Mouse (Mus musculus) urinary bladder, postnatal 25 days (tissue): Measurements from ENCODE around the gene Cyp11a1.

Source experiments
- DNase-seq: peaks from one replicate; pipeline ENCODE4 v3.0.0; 2022; ENCODE audit warnings: low spot score

The Cyp11a1 gene

DNA sequence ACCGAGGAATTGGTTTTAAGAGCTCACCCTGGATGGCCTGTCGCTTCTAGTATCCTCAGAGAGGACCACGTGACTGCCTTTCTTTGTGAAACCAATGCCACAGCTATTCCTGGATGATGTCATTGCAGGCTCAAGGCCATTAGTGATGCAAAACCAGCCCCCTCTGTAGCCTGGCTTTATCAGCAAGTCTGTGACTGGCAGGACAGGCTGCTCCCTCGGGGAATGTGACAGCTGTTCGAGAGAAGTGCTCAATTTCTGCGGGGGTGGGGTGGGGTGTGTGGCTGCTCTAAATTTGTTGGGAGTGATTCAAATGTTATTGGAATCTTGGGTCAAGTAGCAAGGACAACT, 2.8 kb downstream of the Cyp11a1 start:
- DNase-seq, result no peak

DNA sequence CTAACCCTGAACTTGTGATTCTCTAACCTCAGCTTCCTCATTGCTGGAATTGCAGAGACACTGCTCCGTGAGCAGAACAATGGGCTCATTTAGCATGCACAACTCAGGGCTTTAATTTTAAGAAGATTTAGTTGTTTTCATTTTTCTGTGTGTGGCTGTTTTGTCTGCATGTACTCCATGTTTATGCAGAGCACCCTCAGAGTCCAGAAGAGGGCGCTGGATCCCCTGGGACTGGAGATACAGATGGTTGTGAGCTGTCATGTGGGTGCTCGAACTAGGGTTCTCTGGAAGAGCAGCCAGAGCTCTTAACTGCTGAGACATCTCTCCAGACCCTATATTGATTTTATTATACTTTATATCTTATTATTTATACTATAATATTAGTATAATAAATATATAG, 3.4 kb downstream of the Cyp11a1 start:
- DNase-seq, result no peak

DNA sequence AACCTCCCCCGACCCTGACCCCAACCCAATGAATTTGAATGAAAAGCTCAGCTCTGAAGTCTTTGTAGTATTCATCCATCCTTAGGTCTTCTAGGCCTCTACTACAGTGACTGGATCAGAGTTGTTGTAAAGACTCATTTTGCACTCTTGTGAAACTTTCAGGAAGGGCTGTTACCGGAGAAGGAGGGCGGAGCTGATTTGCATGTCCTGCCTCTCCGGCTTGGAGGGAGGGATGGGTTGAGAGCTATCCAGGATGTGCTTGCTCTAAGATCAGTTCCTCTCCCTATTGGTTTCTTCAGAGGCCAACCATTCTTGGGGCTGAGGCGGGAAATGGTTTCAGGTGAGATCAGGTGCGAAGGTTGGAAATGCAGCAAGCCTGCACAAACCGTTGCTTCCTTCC, 4.8 kb downstream of the Cyp11a1 start:
- DNase-seq, result no peak

DNA sequence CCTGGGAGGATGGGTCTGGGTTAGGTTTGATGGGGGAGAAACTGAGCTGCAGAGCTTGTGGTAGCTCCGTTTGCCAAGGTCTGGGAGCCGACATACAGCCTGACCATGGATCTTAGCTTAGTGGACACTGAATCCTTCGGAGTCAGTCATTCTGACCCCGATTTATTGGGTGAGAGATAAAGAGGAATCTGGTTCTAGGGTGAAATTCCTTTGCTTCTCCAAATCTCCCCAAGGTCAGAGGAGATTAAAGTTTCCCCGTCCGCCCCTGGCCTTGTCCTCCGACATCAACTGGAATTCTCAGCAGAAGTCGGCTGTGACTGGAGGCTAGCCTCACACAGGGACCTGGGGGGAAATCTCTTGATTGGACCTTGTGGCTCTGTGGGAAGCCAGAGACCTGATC, 5.3 kb downstream of the Cyp11a1 start:
- no peak for DNase-seq

DNA sequence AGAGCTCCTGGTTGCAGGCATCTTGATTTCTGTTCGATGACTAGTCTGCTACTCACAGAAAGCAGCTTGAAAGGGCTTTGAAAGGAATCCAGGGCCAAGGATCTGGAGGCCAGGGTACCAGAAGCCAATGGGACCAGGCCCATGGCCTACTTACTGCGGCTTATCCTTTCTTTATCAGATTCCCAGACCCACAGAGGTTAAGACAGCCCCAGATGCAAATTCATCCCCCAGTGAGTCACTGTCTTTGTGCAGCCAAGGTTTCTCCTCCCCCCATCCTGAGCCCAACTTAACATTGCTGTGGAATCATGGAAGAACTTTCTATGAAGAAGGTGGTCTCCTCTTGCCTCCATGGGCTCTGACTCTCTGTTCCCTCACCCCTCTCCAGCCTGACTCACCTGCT, 6.3 kb downstream of the Cyp11a1 start:
- DNase-seq, result no peak

DNA sequence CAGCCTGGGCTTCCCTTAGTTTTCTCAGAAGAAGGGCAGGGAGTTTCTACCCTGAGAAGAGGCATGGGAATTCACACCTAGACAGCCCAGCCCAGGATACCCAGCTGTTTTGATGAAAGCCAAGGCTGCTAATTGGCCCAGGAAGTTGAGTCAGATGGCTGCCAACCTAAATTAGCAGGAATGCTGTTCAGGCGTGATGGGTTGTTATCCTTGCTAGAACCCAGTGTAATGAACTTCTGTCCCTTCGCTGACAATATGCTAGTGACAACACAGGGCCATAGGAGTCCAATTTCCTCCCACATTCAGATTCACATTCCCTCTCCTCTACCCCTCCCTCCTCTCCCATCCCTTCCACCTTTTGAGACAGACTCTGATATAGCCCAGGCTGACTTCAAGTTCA, 6.7 kb downstream of the Cyp11a1 start:
- DNase-seq, result no peak

DNA sequence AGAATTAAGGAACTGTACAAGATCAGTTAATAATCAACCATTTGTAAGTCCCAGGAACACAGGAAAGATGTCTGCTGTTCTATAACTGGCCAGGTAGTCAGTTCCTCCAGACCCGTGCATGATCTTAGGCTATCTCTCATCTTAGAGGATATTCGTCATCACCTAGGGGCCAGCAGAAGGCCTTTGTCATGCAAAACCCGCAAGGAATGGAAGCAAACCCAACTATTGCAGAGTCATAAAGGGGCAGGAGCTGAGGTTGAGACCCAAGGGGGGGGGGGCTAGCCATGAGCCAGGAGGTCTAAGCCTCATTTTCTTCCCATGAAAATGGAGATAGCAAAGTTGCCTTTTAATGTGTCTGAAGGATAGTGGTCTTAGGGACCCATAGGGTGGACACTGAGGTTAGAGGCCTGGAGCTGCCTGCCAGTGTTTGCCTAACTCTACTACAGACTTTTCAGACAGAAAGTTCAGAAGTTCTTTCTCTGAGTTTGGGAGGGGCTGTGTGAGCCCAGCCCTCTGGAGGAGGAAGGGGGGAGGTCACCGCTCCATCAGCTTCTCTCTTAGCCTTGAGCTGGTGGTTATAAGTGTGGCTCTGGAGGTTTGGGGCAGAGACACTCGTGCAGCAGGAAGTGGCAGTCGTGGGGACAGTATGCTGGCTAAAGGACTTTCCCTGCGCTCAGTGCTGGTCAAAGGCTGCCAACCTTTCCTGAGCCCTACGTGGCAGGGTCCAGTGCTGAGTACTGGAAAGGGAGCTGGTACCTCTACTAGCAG, 8.4 kb downstream of the Cyp11a1 start:
- no peak for DNase-seq

DNA sequence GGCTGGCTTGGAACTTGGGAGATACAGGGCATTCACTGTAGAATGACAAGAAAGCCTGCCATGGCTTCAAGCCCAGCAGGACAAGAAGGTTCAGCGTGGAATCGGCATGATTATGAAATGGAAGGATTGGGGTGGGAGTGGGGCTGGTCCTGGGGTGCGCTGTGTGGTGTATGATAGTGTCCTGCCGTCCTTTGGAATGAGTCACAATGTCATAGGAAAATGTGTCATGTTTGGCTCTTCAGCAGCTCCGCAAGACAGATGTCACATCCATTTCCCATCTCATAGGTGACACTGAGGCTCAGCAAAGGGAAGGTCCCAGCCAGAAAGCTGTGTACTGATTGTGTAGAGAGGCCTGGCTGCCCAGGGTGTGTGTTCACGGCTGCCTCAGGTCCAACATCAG, 9.6 kb downstream of the Cyp11a1 start:
- no peak for DNase-seq

DNA sequence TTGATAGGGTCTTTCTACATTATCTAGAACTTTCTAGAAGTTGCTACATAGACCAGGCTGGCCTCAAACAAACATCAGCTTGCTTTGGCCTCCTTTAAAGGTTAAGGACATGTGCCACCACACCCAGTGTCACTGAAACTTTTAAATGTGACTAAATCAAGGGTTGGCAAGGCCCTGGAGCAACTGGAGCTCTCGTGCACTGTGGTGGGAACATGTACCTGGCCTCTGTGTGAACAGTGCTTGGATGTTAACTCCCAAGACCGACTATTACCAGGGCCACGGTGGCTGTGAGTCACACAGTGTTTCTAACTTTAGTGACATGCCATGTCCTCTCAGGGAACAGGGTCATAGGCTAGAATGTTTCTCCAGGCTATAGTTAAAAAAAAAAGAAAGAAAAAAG, 10.8 kb downstream of the Cyp11a1 start:
- DNase-seq, result no peak

DNA sequence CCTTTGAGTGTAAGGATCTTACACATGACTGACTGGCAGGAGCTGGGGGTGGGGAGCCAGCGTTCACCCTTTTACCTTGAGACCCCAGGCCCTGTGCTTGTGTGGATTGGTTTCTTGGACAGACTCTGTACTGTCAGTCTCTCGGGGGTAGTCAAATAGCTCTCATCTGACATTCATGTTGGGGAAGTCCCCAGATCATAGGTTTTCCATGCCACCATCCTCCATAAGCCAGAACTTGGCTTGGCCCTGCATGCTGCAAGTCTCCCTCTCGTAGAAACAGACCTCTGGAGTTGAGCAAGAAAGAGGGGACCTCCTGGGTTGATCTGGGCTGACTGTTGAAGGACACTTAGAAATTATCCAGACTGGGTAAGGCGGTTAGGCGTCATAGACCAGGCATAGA, 12.2 kb downstream of the Cyp11a1 start:
- DNase-seq, result no peak

DNA sequence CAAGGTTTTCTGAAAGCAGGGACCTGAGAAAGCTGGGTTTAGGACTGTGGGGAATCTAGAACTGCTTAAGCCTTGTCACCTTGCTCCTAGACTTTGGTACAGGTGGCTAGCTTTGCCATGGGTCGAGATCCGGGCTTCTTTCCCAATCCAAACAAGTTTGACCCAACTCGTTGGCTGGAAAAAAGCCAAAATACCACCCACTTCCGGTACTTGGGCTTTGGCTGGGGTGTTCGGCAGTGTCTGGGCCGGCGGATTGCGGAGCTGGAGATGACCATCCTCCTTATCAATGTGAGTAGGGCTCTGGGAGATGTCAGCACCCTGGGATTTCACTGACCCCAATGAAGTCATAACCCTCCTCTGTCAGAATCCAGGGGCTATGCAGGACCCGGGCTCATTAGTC, 19.8 kb downstream of the Cyp11a1 start:
- DNase-seq, result no peak

DNA sequence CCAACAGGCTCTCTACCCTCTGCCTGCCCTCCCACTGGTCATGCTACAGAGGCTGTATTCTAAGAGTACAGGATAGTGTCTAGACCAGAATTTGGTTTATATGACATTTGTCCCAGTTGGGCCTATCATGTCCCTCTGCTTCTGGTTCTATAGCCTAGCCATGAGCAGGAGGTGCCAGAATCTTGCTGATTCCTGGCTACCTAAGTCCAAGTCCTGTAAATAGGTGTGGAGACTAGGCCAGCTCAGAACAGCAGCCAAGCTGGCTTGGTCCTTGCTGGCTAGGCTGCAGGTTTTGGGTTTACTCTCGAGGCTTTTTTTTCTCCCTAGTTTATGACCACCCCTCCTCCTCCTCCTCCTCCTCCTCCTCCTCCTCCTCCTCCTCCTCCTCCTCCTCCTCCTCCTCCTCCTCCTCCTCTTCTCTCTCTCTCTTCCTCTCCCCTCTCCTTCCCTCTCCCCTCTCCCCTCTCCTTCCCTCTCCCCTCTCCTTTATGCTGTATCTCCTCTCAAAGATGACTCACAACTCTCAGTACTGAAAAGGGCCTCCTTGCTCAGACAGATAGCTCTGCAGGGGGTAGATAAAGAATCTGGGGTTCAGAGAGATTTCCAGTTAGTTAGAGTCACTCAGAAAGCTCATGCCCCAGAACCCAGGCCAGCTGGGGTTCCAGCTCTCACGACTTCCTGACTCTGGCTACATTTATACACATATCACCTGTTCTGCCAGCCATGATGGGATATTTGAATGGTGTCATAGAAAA, 21.4 kb downstream of the Cyp11a1 start:
- no peak for DNase-seq

DNA sequence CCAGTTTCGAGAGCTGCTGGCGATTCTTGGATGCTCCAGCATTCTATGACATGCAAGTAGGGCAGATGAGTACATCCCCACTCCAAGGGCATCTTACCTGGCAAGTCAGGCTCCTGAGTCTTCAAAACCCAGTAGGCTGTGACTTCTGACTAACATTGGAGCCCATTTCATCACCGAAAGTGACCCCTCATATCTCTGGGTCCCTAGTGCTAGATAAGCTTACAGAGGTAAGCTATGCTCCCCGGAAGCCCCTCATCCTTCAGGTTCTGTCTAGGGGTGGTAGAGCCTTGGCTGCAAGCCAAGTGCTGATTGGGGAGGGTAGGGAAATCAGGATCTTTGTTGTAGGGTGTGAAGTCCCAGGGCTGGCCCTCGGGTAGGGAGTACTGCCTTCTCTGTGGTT, 22.6 kb downstream of the Cyp11a1 start:
- no peak for DNase-seq

DNA sequence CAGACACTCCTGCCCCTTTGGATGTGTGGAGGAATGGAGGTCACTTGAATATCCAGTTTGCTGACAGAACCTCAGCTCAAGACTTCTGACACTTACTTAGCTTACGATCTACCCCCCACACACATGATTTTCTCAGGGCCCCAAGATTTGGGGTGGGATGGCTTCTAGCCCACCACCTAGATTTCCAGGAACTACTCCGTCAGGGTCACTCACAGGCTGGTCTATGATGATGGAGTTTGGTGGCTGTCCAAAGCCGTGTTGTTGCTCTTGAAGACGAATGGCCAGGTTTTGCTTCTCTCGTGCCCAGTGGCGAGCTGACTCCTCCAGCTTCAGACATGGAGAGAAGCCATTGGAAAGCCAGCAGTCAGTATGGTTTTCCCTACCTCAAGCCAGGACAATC, 23.4 kb downstream of the Cyp11a1 start:
- no peak for DNase-seq

DNA sequence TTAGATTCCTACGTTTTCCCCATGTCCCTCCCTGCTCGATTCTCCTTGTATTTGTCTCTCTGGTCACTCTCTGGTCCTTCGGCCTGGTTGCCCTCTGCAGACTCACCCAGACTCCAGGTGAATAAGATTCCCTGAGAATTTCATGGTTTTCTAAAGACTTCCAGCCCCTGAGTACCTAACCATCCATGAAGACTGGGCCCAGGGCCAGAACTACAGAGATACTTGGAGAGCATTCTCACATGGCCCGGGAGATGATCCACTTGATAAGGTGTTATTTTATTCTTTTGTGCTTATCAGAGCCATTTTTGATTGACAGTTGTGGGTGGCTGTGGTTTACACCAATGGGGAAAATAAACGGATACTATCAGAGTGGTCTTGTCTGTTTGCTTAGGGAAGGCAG, 25.7 kb downstream of the Cyp11a1 start:
- no peak for DNase-seq

DNA sequence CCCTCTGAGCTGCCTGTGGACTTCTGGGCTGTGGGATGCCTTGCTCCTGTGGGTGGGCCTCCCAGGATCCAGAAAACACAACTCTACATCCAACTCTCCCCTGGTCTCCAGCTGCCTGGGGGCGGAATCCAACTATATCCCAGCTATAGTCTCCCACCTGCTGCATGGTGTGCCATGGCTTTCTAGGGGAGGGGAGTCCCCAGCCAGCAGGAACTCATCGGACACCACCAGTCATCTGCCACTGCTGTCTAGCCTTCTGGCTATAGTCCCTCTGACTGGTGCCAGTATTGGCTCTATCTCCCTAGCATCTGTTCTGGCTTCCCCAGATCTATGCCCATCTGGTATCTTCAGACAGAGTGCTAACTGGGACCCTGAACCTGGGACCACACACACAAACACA, 29.3 kb downstream of the Cyp11a1 start:
- DNase-seq, result no peak

DNA sequence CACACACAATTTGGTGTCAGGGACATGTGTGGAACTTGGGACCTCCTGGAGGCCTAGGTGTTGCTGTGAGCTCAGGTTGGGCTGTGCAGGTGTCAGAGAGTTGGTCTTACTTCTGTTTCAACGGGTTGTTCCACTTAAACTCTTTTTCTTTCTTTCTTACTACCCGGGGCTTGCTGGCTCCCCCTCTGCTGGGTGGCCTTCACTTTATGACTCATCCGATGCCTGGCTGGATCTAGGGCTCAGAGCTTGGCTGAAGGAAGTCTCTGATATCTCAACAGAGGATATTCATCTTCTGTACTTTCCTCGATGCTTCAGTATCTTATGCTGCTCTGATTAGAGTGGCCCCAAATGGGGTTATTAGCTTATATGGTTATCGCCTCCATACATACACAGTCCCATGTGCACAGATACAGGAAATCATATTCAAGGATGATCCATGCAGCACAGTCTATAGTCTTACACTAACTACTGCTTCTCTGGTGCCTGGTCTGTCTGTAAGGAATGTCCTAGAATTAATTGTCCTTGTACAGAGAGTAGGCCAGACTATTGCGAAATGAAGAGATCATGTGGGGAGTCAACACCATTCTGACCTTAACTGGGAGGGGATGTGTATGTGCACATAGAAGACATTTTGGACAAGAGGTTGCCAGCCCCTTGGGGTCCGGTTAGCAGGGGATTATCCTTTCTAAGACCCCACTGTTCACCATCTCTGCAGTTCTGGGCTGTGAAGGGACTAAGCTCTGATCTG, 29.9 kb downstream of the Cyp11a1 start:
- no peak for DNase-seq

DNA sequence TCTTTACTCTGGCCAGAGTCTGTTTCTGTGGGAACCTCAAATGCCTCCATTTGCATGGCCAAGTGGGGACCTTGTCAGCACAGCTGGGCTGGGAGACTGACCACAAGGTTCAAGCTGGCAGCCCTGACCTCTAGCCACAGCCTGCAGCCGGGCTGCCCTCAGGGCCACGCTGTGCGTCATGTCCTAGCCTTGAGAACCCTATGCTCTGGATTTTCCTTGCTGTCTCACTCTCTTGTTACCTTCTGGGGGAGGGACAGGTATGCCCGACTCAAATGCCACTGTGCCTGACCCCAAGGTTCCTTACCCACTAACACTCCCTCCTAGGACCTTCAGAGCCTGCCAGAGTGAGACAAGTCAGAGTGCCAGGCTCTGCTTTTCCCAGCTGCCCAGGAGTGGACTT, 30.8 kb downstream of the Cyp11a1 start:
- no peak for DNase-seq

DNA sequence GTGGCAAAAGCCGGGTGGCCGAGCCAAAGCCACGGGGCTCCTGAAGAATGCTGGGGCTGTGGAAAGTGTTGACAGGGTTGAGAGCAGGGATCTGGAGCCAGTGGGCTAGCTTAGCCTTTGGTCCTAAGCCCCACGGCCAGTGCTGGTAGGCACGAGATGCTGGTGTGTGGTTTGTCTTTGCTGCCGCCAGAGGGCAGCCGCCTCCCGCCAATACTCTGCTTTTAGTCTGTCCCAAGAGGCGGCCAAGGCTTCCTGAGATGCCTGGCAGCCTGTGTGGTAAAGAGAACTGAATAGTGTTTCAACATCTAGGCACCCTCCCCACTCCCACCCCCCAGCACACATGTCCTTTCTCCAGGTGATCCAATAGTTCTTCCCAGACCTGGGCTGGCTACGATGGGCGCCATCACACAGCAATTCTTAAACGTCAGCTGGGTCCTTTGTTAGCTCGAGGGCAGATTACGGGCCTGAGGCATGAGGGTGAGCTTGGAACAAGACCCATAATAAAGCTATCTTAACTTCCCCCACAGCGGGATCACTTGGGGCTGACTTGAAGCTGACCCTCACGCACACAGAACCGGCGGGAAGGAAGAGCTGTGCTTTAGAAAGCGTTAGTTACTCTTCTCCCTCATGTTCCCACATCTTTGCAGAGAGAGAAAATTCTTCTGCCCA, 32.4 kb downstream of the Cyp11a1 start:
- peak; percentile 67 for DNase-seq

DNA sequence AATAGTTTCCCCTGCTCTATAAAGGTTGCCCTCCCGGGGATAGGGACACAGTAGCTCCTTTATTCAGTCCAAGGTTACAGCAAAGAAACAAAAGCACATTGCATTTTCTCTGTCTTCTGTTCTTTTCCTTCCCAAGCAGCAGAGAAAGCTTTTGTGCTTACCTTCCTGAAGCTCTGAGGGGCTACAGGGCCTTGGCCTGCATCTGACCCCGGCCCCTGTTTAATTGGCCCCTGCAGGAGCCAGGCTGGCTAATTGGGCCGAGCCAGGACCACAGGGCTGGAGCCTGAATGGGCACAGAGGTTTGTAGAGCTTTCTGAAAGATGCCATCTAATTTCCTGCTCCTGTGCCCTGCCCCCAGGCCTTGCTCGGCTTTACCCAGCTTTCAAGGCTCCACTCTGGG, 34.8 kb downstream of the Cyp11a1 start:
- no peak for DNase-seq

DNA sequence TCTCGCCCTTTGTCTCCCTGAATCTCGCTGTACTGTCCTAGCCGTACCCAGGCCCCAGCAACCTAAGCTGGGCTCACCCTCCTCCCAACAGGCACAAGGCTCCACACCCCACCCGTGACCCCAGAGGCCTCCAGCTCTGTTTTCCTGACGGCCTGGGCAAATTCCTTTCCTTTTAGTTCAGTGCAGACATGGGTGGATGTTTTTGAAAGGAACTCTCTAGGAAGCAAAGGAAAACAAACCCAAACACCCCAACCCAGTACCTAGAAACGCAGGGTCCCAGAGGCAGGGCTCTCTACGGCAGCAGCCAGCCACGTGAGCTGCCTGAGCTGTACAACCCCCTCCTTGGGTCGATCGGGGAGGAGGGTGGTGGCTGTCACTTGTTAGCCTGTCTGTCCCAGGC, 36.2 kb downstream of the Cyp11a1 start:
- DNase-seq, result no peak

DNA sequence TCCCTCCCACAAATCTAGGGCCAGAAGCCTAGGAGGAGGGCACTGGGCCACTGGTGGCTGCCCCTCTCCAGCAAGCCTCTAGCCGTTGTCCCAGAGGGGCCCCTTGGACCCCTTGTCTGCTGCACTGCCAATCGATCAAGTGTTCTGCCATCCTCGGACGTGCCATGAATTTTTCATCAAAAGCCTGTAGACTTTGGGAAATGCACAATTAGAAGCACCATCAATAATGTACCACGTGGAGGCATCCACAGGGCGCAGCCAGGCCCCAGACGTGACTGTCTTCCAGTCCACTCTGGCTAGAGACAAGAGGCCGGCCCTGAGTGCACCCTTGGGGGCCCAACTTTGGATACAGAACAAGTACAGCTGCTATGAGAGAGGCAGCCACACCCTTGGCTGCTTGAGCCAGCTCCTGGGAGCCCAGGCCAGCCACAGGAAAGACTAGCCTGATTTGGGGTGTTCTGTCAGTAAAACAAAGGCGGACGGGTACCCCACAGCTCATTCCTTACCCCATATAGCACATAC, 37.3 kb downstream of the Cyp11a1 start:
- no peak for DNase-seq
